Comparison of ENCODE assay signal across 8 mouse cellular contexts in genomic region chr2:4558651-4559203, GRCm38 (mm10).
DNase-seq lines count a peak whose midpoint lies in the region; ATAC-seq lines count a peak whose summit lies in the region.

No protein-coding gene starts in this region.

- DNase-seq in kidney, postnatal 14 days: peak; percentile 34
- no peak for DNase-seq in kidney, adult 18-20 months
- DNase-seq in heart, postnatal 10 days: peak; percentile 50 to 52
- peak; percentile 31 for DNase-seq in midbrain, embryonic 10.5 days (ENCODE audit: low spot score)
- DNase-seq in thymus, postnatal 0 days (ENCODE audit: low spot score): no peak
- no peak for DNase-seq in kidney, postnatal 25 days

- no peaks in the 10 kb centered on the region for H3K27me3 ChIP-seq in midbrain, embryonic 10.5 days (ENCODE audit: low read depth, poor library complexity, severe bottlenecking)

- H3K4me3 ChIP-seq in brown adipose tissue, adult 24 weeks (ENCODE audit: insufficient read depth, low read depth, low read length): peak overlapping the region; percentile 60
- peak overlapping the region; percentile 59 for H3K4me3 ChIP-seq in midbrain, embryonic 10.5 days

- H3K36me3 ChIP-seq in midbrain, embryonic 10.5 days: peaks cover 38% of the 10 kb centered on the region

- ATAC-seq in inflammation-experienced regulatory T-cells, adult 6 months: no peak

- intact Hi-C loops in heart, postnatal 10 days (cut with DNase I): loop anchor here (1.0 to 2.0 kb wide), 2 partner anchors 42 to 59 kb away; no protein-coding TSS in a partner anchor

- WGBS in midbrain, embryonic 10.5 days: 22% methylated on average over 8 of the region's 8 CpGs

- peak overlapping the region; percentile 81 for H3K27ac ChIP-seq in brown adipose tissue, adult 24 weeks (replicated peaks; ENCODE audit: low read depth, low read length)
- peak overlapping the region; percentile 93 for H3K27ac ChIP-seq in midbrain, embryonic 10.5 days (replicated peaks)

- peaks cover 18% of the 10 kb centered on the region; the same call in 1 of the 2 replicates for H3K4me1 ChIP-seq in brown adipose tissue, adult 24 weeks (ENCODE audit: control insufficient read depth, insufficient read depth, insufficient read length, low read length)
- peaks cover 92% of the 10 kb centered on the region for H3K4me1 ChIP-seq in midbrain, embryonic 10.5 days

- H3K9me3 ChIP-seq in midbrain, embryonic 10.5 days (replicated peaks): no peaks in the 10 kb centered on the region

Comparison
In these comparisons a context has a peak if more than half of its experiments do, and no peak if none do; other contexts are left out.
1. DNase-seq: peak in kidney, postnatal 14 days (single experiment), heart, postnatal 10 days (2 of 2) and midbrain, embryonic 10.5 days (single experiment); none in kidney, adult 18-20 months (single experiment), thymus, postnatal 0 days (single experiment) and kidney, postnatal 25 days (0 of 2).